ENCODE assay signal across 8 mouse cellular contexts in genomic region chr17:44777337-44777804, GRCm38 (mm10). TPM values are rescaled to one million over a fixed set of nuclear protein-coding genes. Genes with fewer than 3 reads are reported as not detected.
A peak's percentile ranks its signal among the peaks of the same experiment; 100 is the strongest.
DNase-seq lines count a peak whose midpoint lies in the region; ATAC-seq and TF ChIP-seq lines count a peak whose summit lies in the region.

No protein-coding gene starts in this region.

- no peaks in the 10 kb centered on the region; the same call in 1 of the 2 replicates for H3K9me3 ChIP-seq in G1E (replicated peaks)
- no peaks in the 10 kb centered on the region for H3K9me3 ChIP-seq in hindbrain, embryonic 10.5 days
- no peaks in the 10 kb centered on the region for H3K9me3 ChIP-seq in lung, postnatal 0 days (ENCODE audit: low read length)

- peak; percentile 75 for DNase-seq in G1E (ENCODE audit: low spot score)
- peak; percentile 67 to 70 for DNase-seq in cerebellum, adult 2 months
- peak; percentile 47 for DNase-seq in forelimb bud, embryonic 11.5 days (ENCODE audit: low read depth, low spot score)
- peak; percentile 72 for DNase-seq in hindbrain, embryonic 10.5 days (ENCODE audit: low spot score)
- DNase-seq in layer of hippocampus, postnatal 10 days (ENCODE audit: low spot score in 2 of 2) = peak; percentile 76 to 83
- peak; percentile 78 for DNase-seq in lung, postnatal 0 days (ENCODE audit: low spot score)
- peak; percentile 60 for DNase-seq in ovary, postnatal 10 days (ENCODE audit: low spot score)
- DNase-seq in thymus, postnatal 4 days = peak; percentile 89

- no peak for TF ChIP-seq CTCF in G1E (IDR thresholded peaks at IDR 0.05; ENCODE audit: low read depth, low read length)
- TF ChIP-seq CTCF in cerebellum, adult 2 months (IDR thresholded peaks at IDR 0.05; ENCODE audit: borderline replicate concordance, insufficient read depth, low read depth, low read length) = no peak
- TF ChIP-seq CTCF in lung, postnatal 0 days (IDR thresholded peaks at IDR 0.05) = peak; percentile 27

- peak overlapping the region; percentile 73 for H3K9ac ChIP-seq in lung, postnatal 0 days (replicated peaks; ENCODE audit: low read depth)

- no peaks in the 10 kb centered on the region for H3K27me3 ChIP-seq in G1E (ENCODE audit: insufficient read depth, low read length)
- no peaks in the 10 kb centered on the region for H3K27me3 ChIP-seq in cerebellum, adult 2 months (ENCODE audit: control insufficient read depth, insufficient read depth, low read length)
- H3K27me3 ChIP-seq in hindbrain, embryonic 10.5 days (ENCODE audit: insufficient read depth, poor library complexity, severe bottlenecking) = no peaks in the 10 kb centered on the region
- H3K27me3 ChIP-seq in lung, postnatal 0 days (replicated peaks; ENCODE audit: insufficient read depth, low read length) = no peaks in the 10 kb centered on the region

- no peaks in the 10 kb centered on the region for H3K36me3 ChIP-seq in G1E (replicated peaks)
- no peaks in the 10 kb centered on the region for H3K36me3 ChIP-seq in hindbrain, embryonic 10.5 days
- no peaks in the 10 kb centered on the region for H3K36me3 ChIP-seq in lung, postnatal 0 days (ENCODE audit: insufficient read depth, low read length)

- no peak for TF ChIP-seq POLR2A in cerebellum, adult 2 months (IDR thresholded peaks at IDR 0.05; ENCODE audit: borderline replicate concordance, insufficient read depth, low read length)

- peaks cover 15% of the 10 kb centered on the region for H3K4me1 ChIP-seq in G1E (ENCODE audit: insufficient read depth, low read depth, low read length)
- H3K4me1 ChIP-seq in cerebellum, adult 2 months (ENCODE audit: control insufficient read depth, insufficient read depth, low read length) = no peaks in the 10 kb centered on the region
- H3K4me1 ChIP-seq in hindbrain, embryonic 10.5 days (replicated peaks) = peaks cover 18% of the 10 kb centered on the region
- H3K4me1 ChIP-seq in lung, postnatal 0 days (ENCODE audit: insufficient read depth, low read depth, low read length) = no peaks in the 10 kb centered on the region

- peak overlapping the region; percentile 81 for H3K4me2 ChIP-seq in lung, postnatal 0 days (replicated peaks; ENCODE audit: low read depth, low read length)

- under 1% methylated on average over 35 of the region's 35 CpGs for WGBS in cerebellum, adult 2 months
- under 1% methylated on average over 35 of the region's 35 CpGs for WGBS in hindbrain, embryonic 10.5 days
- under 1% methylated on average over 18 of the region's 35 CpGs for WGBS in lung, postnatal 0 days

- TF ChIP-seq EP300 in lung, postnatal 0 days (IDR thresholded peaks at IDR 0.05) = no peak

- H3K4me3 ChIP-seq in G1E (ENCODE audit: low read depth, low read length) = peak overlapping the region; percentile 78
- H3K4me3 ChIP-seq in cerebellum, adult 2 months (replicated peaks; ENCODE audit: insufficient read depth, low read depth, low read length) = peak overlapping the region; percentile 72
- peak overlapping the region; percentile 94 for H3K4me3 ChIP-seq in hindbrain, embryonic 10.5 days
- H3K4me3 ChIP-seq in lung, postnatal 0 days (ENCODE audit: low read depth, low read length) = peak overlapping the region; percentile 91

- no peak overlapping the region for H3K27ac ChIP-seq in cerebellum, adult 2 months (ENCODE audit: insufficient read depth, low read length)
- peak overlapping the region; percentile 99 for H3K27ac ChIP-seq in hindbrain, embryonic 10.5 days
- H3K27ac ChIP-seq in lung, postnatal 0 days (ENCODE audit: low read length) = peak overlapping the region; percentile 84

- peak; percentile 78 for ATAC-seq in G1E (ENCODE audit: extremely low read depth, insufficient number of reproducible peaks, low FRiP score, poor library complexity, severe bottlenecking)
- ATAC-seq in lung, postnatal 0 days = peak; percentile 77

RNA-seq across cellular contexts. Expression of gene Supt3, which starts 0.4 kb away (rescaled TPM):
- total RNA-seq in G1E (2014; fragmentation: Nextera tagmentation) (22.1 and 25.4 TPM in 2 replicates), G1E (2017) (3.6 and 4.8 TPM in 2 replicates)
- polyA plus RNA-seq in G1E (2012) = 8.9 and 10.3 TPM in 2 replicates
- 7.8 and 8.2 TPM in 2 replicates for polyA plus RNA-seq in cerebellum, adult 2 months (2012; rRNA removed)
- polyA plus RNA-seq in hindbrain, embryonic 10.5 days (2016; fragmentation: Nextera tagmentation; extraction: Ambion mirVana) = 22.3 and 23.7 TPM in 2 replicates
- total RNA-seq in layer of hippocampus, postnatal 10 days (2021) = 10 to 100 TPM; 14.4 to 16.6 TPM
- polyA plus RNA-seq in lung, postnatal 0 days (2015; fragmentation: Nextera tagmentation; extraction: Ambion mirVana) = 7.8 and 10.9 TPM in 2 replicates

RNA-seq across cellular contexts. Expression of gene Runx2, which starts 37.2 kb away (rescaled TPM):
- total RNA-seq in G1E (2014; fragmentation: Nextera tagmentation) = 2.0 TPM in 1 of 2 replicates, not detected in the other
- total RNA-seq in G1E (2017) = 0.05 TPM in 1 of 2 replicates, not detected in the other
- polyA plus RNA-seq in G1E (2012) = 0.05 TPM in 1 of 2 replicates, not detected in the other
- polyA plus RNA-seq in cerebellum, adult 2 months (2012; rRNA removed) = 0.68 and 0.95 TPM in 2 replicates
- 0.42 and 0.52 TPM in 2 replicates for polyA plus RNA-seq in hindbrain, embryonic 10.5 days (2016; fragmentation: Nextera tagmentation; extraction: Ambion mirVana)
- 1 to 10 TPM; 5.7 to 6.8 TPM for total RNA-seq in layer of hippocampus, postnatal 10 days (2021)
- polyA plus RNA-seq in lung, postnatal 0 days (2015; fragmentation: Nextera tagmentation; extraction: Ambion mirVana) = 1.1 and 1.3 TPM in 2 replicates
